Mouse (Mus musculus) spleen, adult 2 months (tissue): ENCODE measurements at regions not wholly inside any gene's neighbourhood (a gene's known extent, or its start where the extent isn't known, plus 50 kb on each side); places are given as distances from the start of the nearest gene placed in this dataset.

ENCODE experiments used
- DNase-seq, 2 experiments: peaks; one replicate each; pipeline versions ENCODE4 v3.0.0 to v3.0.0-alpha.2; 2012 to 2021; ENCODE audit warnings: low spot score in 2 of 2, low read depth in 1 of 2
- H3K27ac ChIP-seq: fragments of 200-500 bp; 2 replicates; pipeline ENCODE4 v1.5.1; 2012; ENCODE audit warnings: low read length, inconsistent platforms; ENCODE audit not compliant: insufficient read depth
- H3K27me3 ChIP-seq: fragments of 200-500 bp; 2 replicates; pipeline ENCODE4 v1.6.1; 2012; ENCODE audit warnings: mild to moderate bottlenecking, moderate library complexity, low read length, inconsistent platforms; ENCODE audit not compliant: control insufficient read depth, insufficient read depth
- H3K36me3 ChIP-seq: fragments of 200-500 bp; 2 replicates; pipeline ENCODE4 v1.6.1; 2012; ENCODE audit warnings: mild to moderate bottlenecking, low read length, inconsistent platforms; ENCODE audit not compliant: control insufficient read depth, insufficient read depth
- H3K4me1 ChIP-seq: fragments of 200-500 bp; 2 replicates; pipeline ENCODE4 v1.6.1; 2011; ENCODE audit warnings: inconsistent platforms; ENCODE audit not compliant: control insufficient read depth, insufficient read depth, insufficient read length
- H3K4me3 ChIP-seq: fragments of 200-500 bp; 2 replicates; pipeline ENCODE4 v1.5.1; 2011; ENCODE audit warnings: mild to moderate bottlenecking, inconsistent platforms; ENCODE audit not compliant: insufficient read depth, insufficient read length; ENCODE audit errors: extremely low read depth
- CTCF ChIP-seq: fragments of 200-500 bp; IDR thresholded peaks from 2 replicates; pipeline ENCODE4 v1.5.1; 2011; ENCODE audit warnings: mild to moderate bottlenecking, inconsistent platforms; ENCODE audit not compliant: insufficient read depth, insufficient read length, insufficient replicate concordance; ENCODE audit errors: extremely low read depth
- POLR2A ChIP-seq: fragments of 200-500 bp; IDR thresholded peaks from 2 replicates; pipeline ENCODE4 v1.6.1; 2011; ENCODE audit warnings: low read depth, low read length, inconsistent platforms
- WGBS: fragments of 180-500 bp; shearing (Covaris S2); methylation state at CpG from one replicate; pipeline ENCODE4 v1.1.7; 2018; 5-methylcytosine and 5-hydroxymethylcytosine counted together

GRCm38 (mm10) chr3:149111529-149112439 lies 121.4 kb upstream of the Adgrl2 start:
- Histone ChIP-seq H3K27ac (no peak overlapping the region), H3K4me1 (no peaks in the 10 kb centered on the region), H3K4me3 (no peak overlapping the region), H3K27me3 (no peaks in the 10 kb centered on the region), H3K36me3 (no peaks in the 10 kb centered on the region)
- TF ChIP-seq POLR2A (no peak), CTCF (no peak)
- no peak for DNase-seq
- 64% methylated on average over 19 of the region's 19 CpGs for WGBS

- H3K27me3 ChIP-seq, result no peaks in the 10 kb centered on the region; the same call in 1 of the 2 replicates
- no peak for DNase-seq
- TF ChIP-seq CTCF (no peak), POLR2A (no peak)
- 78% methylated on average over 9 of the region's 9 CpGs for WGBS
- no peaks in the 10 kb centered on the region for H3K4me1 ChIP-seq
- no peak overlapping the region for H3K4me3 ChIP-seq
- no peaks in the 10 kb centered on the region for H3K36me3 ChIP-seq
- no peak overlapping the region for H3K27ac ChIP-seq
Observed at GRCm38 (mm10) chr3:149110831-149111230, 120.5 kb upstream of the Adgrl2 start.

- Histone ChIP-seq H3K27me3 (no peaks in the 10 kb centered on the region; the same call in 1 of the 2 replicates), H3K4me3 (no peak overlapping the region), H3K36me3 (no peaks in the 10 kb centered on the region), H3K27ac (no peak overlapping the region), H3K4me1 (no peaks in the 10 kb centered on the region)
- TF ChIP-seq POLR2A (no peak), CTCF (no peak)
- no peak for DNase-seq
- whole genome bisulfite sequencing, result 90% methylated on average over 13 of the region's 13 CpGs
Observed at GRCm38 (mm10) chr3:149105709-149106450, 115.5 kb upstream of the Adgrl2 start.

GRCm38 (mm10) chr3:149105181-149105580 lies 114.8 kb upstream of the Adgrl2 start:
- TF ChIP-seq CTCF (no peak), POLR2A (no peak)
- Histone ChIP-seq H3K4me1 (no peaks in the 10 kb centered on the region), H3K27me3 (no peaks in the 10 kb centered on the region; the same call in 1 of the 2 replicates), H3K36me3 (no peaks in the 10 kb centered on the region), H3K27ac (no peak overlapping the region), H3K4me3 (no peak overlapping the region)
- no peak for DNase-seq
- 93% methylated on average over 4 of the region's 4 CpGs for whole genome bisulfite sequencing

GRCm38 (mm10) chr3:149104080-149104479 lies 113.7 kb upstream of the Adgrl2 start:
- 87% methylated on average over 6 of the region's 6 CpGs for WGBS
- H3K4me1 ChIP-seq, result no peaks in the 10 kb centered on the region
- H3K4me3 ChIP-seq, result no peak overlapping the region
- no peak for DNase-seq
- no peaks in the 10 kb centered on the region; the same call in 1 of the 2 replicates for H3K27me3 ChIP-seq
- no peak overlapping the region for H3K27ac ChIP-seq
- TF ChIP-seq CTCF (no peak), POLR2A (no peak)
- no peaks in the 10 kb centered on the region for H3K36me3 ChIP-seq

GRCm38 (mm10) chr3:149103469-149103868 lies 113.1 kb upstream of the Adgrl2 start:
- 90% methylated on average over 3 of the region's 3 CpGs for WGBS
- TF ChIP-seq CTCF (no peak), POLR2A (no peak)
- H3K27ac ChIP-seq, result no peak overlapping the region
- DNase-seq, result no peak
- H3K36me3 ChIP-seq, result no peaks in the 10 kb centered on the region
- H3K4me1 ChIP-seq, result peaks cover 3% of the 10 kb centered on the region; the same call in 1 of the 2 replicates
- H3K27me3 ChIP-seq, result no peaks in the 10 kb centered on the region; the same call in 1 of the 2 replicates
- no peak overlapping the region for H3K4me3 ChIP-seq
